Mouse (Mus musculus) cerebellum, adult (tissue): Measurements from ENCODE around the gene Krtap19-4.

Experiments used
- ATAC-seq: cut with Nextera tagmentation; 2 replicates; pipeline ENCODE4 v1.9.2; 2017; ENCODE audit warnings: mild to moderate bottlenecking, moderate library complexity, mixed read lengths; ENCODE audit not compliant: insufficient number of reproducible peaks, low FRiP score, low TSS enrichment

The Krtap19-4 gene

DNA sequence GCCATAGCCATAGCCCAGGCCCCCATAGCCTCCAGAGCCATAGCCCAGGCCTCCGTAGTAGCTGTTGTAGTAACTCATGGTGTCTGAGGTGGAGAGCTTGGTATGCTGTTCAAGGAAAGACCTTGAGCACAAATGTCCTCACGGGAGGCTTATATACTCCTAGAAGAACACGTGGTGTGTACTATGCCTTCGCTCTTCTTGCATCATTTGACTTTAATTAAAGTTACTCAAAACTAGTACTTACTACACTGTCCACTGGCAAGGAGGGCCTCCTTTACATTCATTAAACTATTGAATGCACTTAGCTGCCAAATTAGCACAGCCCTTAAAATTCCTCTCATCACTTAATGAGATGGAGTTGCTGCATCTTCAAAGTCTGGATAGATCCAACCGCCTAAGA, at the start of gene Krtap19-4:
Krtap19-4 (minus strand) TSS at position 101 of the 400 bp plus-strand sequence.
- ATAC-seq = no peak

DNA sequence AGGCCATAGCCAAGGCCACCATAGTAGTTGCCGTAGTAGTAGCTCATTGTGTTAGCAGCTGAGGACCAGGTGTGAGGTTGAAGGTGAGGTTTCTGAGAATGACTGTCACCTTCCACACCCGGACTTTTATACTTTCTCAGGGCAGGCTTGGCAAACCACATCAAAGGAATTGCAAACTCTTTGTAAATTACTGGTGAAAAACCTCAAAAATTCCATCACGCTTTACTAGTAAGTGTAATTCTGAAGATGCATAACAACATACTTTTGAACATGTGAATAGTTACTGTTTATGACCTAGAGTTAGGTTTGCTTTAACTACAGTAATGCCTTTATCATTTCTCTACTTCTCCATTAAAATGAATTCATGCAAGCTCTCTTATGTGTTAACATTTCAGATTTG, 47.3 kb upstream of the Krtap19-4 start, which contains the start of gene Krtap19-9b:
Krtap19-9b (minus strand) TSS at position 101 of the 400 bp plus-strand sequence.
- ATAC-seq = no peak

DNA sequence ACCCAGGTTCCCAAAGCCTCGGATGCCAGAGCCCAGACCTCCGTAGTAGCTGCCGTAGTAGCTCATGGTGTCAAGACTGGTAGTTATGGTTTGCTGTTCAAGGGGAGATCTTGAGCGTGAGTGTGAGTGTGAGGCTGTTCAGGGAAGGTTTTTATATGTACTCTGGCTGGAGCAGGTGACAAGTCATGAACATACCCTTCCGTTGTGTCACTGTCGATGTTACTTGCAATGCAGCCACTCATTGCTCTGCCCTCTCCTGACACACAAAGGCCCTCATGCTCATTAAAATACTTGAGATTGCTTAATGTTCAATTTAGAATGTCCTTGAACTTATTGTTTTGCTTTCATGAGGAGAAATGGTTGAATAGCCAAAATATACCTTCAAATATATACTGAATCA, 11.5 kb upstream of the Krtap19-4 start, which contains the start of gene Krtap19-5:
Krtap19-5 (minus strand) TSS at position 101 of the 400 bp plus-strand sequence.
- no peak for ATAC-seq

DNA sequence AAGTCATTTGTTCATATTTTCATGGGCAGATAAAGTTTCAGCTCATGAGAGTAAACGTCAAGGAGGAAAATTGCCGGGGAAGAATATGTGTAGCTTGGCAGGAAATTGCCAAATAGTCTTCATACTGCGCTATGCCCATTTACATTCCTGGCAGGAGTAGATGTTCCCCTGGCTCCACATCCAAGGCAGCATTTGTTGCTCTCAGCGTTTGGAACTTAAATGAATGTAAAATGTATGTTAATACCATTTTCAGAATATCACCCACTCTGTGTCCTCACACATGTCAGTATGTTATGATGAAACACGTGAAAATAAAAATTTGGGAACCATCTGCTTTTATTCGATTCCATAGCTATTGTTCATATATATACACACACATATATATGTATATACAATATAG, 2.0 kb upstream of the Krtap19-4 start:
- ATAC-seq = no peak

DNA sequence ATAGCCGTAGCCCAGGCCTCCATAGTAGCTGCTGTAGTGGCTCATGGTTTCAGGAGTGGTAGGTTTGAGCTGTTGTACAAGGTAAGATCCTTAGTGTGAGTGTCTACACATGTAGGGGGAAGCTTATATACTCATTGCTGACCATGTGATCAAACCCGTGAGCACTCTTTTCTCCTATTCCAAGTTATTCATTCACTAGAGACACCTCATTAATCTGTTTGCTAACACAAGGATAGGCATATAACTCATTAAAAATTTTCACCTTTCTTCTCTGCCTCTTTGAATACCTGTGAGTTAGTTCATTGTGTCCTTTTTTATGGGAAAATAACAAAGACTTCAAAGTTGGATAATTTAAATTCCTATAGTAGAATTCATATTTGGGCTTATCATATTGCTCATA, 7.0 kb downstream of the Krtap19-4 start, which contains the start of gene Krtap19-3:
Krtap19-3 (minus strand) TSS at position 101 of the 400 bp plus-strand sequence.
- ATAC-seq = no peak

DNA sequence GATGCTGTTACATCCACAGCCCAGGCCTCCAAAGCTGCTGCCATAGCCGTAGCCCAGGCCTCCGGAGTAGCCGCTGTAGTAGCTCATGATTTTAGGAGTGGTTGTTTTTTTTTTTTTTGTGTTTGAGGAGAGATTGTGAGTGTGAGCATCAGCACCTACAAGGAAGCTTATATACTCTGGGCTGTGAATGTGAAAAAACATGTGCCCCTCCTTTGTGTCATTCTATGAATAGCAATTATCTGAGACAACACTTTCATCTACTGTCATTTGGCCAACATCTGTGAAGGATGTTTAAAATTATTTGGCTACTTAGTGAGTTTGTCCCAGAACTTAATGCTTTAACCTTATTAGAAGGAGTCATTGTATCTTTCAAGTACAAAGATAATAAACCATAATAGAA, 10.7 kb downstream of the Krtap19-4 start, which contains the start of gene Krtap19-2:
Krtap19-2 (minus strand) TSS at position 101 of the 400 bp plus-strand sequence.
- no peak for ATAC-seq

DNA sequence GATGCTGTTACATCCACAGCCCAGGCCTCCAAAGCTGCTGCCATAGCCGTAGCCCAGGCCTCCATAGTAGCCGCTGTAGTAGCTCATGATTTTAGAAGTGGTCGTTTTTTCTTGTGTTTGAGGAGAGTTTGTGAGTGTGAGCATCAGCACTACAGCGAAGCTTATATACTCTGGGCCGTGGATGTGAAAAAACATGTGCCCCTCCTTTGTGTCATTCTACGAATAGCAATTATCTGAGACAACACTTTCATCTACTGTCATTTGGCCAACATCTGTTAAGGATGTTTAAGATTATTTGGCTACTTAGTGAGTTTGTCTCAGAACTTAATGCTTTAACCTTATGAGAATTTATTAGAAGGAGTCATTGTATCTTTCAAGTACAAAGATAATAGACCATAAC, 15.6 kb downstream of the Krtap19-4 start, which contains the start of gene Krtap19-1:
Krtap19-1 (minus strand) TSS at position 101 of the 400 bp plus-strand sequence.
- no peak for ATAC-seq

DNA sequence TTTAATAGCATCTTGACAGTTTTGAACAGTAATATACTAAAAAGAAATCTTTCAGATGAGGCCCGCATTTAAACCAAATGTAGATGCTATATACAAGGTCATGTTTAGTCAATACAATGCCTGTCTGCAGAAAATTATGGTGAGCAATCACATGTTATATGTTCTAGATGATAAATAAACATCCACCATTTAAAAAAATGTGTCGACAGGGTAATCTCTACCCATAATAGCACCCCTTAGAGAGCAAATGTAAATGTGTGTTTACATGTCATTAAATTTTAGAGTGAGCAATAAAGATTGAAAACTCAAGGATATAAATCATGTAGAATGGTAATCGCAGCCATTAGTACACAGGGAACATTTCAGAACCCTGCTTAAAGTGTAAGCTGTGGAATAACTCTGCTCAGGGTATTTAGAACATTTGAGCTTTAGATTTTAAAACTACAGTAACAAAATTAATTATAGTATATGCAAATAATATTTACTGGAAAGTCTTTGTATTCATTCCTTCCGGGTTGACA, 19.9 kb downstream of the Krtap19-4 start:
- no peak for ATAC-seq

DNA sequence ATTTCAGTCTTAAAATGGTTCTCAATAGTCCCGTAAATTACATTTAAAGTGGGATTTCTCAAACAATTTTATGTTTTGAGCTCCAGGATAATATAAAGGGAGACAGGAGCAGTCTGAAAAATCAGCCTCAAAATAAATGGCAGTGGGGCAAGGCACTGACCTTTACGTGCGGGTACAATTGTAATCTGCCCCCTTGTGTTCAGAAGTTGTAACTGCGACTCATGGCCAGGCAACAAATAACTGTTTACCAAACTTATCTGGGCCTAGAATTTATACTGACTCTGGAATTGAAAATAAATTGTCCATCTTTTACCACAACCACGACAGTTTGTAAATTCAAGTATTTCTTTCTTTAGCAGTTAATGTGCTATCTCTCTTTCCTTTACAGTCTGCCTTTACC, 33.4 kb downstream of the Krtap19-4 start:
- ATAC-seq = no peak

DNA sequence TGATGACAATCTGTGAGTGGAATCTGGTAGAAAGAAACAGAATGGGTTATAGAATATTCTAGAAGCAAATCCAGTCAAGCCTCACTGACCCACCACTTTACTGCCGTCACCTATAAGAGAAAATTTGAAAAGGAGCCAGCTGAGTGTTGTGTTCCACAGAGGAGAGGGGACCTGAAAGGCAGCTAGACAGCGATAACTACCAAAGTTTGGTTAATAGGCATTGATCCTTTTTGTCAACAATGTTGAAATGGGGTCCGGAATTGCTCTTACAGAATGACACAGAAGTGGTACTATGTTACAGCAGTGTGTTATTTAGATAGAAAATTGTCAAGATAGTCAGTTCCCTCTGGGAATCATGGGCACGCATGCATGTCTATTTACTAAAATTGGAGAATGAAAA, 36.3 kb downstream of the Krtap19-4 start:
- ATAC-seq = no peak

DNA sequence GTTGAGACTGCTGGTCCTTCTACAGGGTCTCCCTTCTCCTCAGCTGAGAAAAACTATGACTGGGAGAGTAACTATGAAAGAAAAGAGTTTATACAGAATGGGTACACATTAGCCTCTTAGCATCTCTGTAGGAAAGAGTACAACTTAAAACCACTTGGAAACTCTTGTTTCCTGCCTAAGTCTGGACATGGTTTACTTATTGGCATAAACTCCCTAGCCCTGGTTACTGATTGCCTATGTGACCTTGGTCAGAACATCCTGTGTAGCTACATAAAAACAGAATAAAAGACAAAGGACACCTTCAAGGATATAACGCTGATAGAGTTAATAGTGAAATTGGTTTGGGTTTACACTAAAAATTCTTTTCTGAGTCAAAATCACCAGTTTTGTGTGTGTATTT, 37.5 kb downstream of the Krtap19-4 start:
- ATAC-seq = no peak
